30 mouse cellular contexts compared by ENCODE assay signal in the genomic region with DNA sequence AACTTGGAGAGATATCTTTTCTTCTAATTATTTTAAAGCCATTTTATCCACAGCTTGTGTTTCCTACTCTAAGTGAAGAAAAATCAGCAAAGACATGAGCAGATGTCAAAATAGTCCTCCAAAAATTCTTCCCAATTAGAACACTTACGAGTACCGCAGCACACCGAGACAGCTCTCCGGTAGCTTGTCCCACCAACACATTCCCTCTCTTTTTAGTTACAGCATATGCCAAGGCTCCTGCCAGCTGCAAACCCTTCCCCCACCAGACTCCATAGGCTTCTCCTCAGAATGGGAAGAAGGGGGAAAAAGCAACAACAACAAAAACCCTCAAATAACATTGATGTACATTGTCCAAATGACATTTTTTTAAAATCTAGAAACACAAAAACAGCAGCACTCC.
A peak's percentile ranks its signal among the peaks of the same experiment; 100 is the strongest.
DNase-seq lines count a peak whose midpoint lies in the region; ATAC-seq and TF ChIP-seq lines count a peak whose summit lies in the region.
"Had no signal": no experiment of that assay in that cellular context is flagged by ENCODE, and none has a peak within 500 bp of the region (broad histone marks: within the 10 kb centered on the region; RNA-seq: fewer than 3 reads in every experiment).

No protein-coding gene starts in this region.

- 82% methylated on average over 4 of the region's 4 CpGs for WGBS in hindbrain, embryonic 16.5 days
- 82% methylated on average over 4 of the region's 4 CpGs for WGBS in stomach, postnatal 0 days

- no peaks in the 10 kb centered on the region for H3K9me3 ChIP-seq in hindbrain, embryonic 16.5 days (ENCODE audit: control insufficient read depth, low read length)
- H3K9me3 ChIP-seq in stomach, postnatal 0 days (ENCODE audit: control insufficient read depth, low read length), result no peaks in the 10 kb centered on the region
- H3K9me3 ChIP-seq: G1E; heart, embryonic 12.5 days; kidney, embryonic 15.5 days; limb, embryonic 12.5 days; midbrain, embryonic 15.5 days; neural tube, embryonic 13.5 days had no signal

- H3K4me1 ChIP-seq in hindbrain, embryonic 16.5 days (ENCODE audit: control insufficient read depth, insufficient read depth, low read depth, low read length), result no peaks in the 10 kb centered on the region
- H3K4me1 ChIP-seq in stomach, postnatal 0 days (replicated peaks; ENCODE audit: control insufficient read depth, insufficient read depth), result no peaks in the 10 kb centered on the region; the same call in 1 of the 2 replicates
- H3K4me1 ChIP-seq: kidney, embryonic 15.5 days had no signal

- no peak overlapping the region for H3K4me2 ChIP-seq in hindbrain, embryonic 16.5 days (ENCODE audit: low read length)
- no peak overlapping the region for H3K4me2 ChIP-seq in stomach, postnatal 0 days (replicated peaks; ENCODE audit: low read depth)
- H3K4me2 ChIP-seq: heart, embryonic 12.5 days; kidney, embryonic 15.5 days; limb, embryonic 12.5 days; liver, embryonic 11.5 days; midbrain, embryonic 15.5 days; neural tube, embryonic 13.5 days had no signal

- no peak for DNase-seq in frontal cortex, postnatal 14 days (ENCODE audit: low spot score in 2 of 2)
- DNase-seq in right cerebral cortex, adult 18-20 months, result peak; percentile 59
- DNase-seq in right cerebral cortex, postnatal 4 days, result no peak
- peak; percentile 13 for DNase-seq in right cerebral cortex, postnatal 14 days
- no peak for DNase-seq in stomach, postnatal 0 days (ENCODE audit: low spot score)
- DNase-seq: adrenal gland, postnatal 36 days; cerebellum, adult 18-20 months; cerebellum, postnatal 14 days; gastrocnemius, postnatal 14 days; heart, adult 18-20 months; heart, postnatal 10 days; kidney, adult 11 months; kidney, postnatal 36 days; liver, postnatal 0 days; retina, postnatal 1 day; thymus, adult 2 months; thymus, postnatal 4 days had no signal

- peak; percentile 70 for ATAC-seq in frontal cortex, adult (ENCODE audit: low TSS enrichment)
- ATAC-seq in hindbrain, embryonic 16.5 days, result no peak
- ATAC-seq in stomach, postnatal 0 days (ENCODE audit: low FRiP score, low TSS enrichment), result no peak
- ATAC-seq: liver, postnatal 0 days; lung, postnatal 0 days; midbrain, embryonic 15.5 days; Patski had no signal

- H3K36me3 ChIP-seq in hindbrain, embryonic 16.5 days (ENCODE audit: control insufficient read depth, insufficient read depth, low read length), result no peaks in the 10 kb centered on the region
- H3K36me3 ChIP-seq in stomach, postnatal 0 days (ENCODE audit: control insufficient read depth, insufficient read depth, low read length), result peaks cover 4% of the 10 kb centered on the region; the same call in 1 of the 2 replicates
- H3K36me3 ChIP-seq: midbrain, embryonic 15.5 days; neural tube, embryonic 13.5 days had no signal

- H3K4me3 ChIP-seq in hindbrain, embryonic 16.5 days (ENCODE audit: low read length), result no peak overlapping the region
- no peak overlapping the region for H3K4me3 ChIP-seq in stomach, postnatal 0 days (ENCODE audit: low read depth, low read length)
- H3K4me3 ChIP-seq: heart, embryonic 12.5 days; kidney, embryonic 15.5 days; limb, embryonic 12.5 days; midbrain, embryonic 15.5 days; neural tube, embryonic 13.5 days had no signal

- no peak overlapping the region for H3K9ac ChIP-seq in hindbrain, embryonic 16.5 days (ENCODE audit: low read depth, low read length)
- no peak overlapping the region for H3K9ac ChIP-seq in stomach, postnatal 0 days (ENCODE audit: low read length)
- H3K9ac ChIP-seq: heart, embryonic 12.5 days; kidney, embryonic 15.5 days; limb, embryonic 12.5 days; liver, postnatal 0 days; midbrain, embryonic 15.5 days; neural tube, embryonic 13.5 days had no signal

- no peaks in the 10 kb centered on the region for H3K27me3 ChIP-seq in hindbrain, embryonic 16.5 days (replicated peaks; ENCODE audit: control insufficient read depth, insufficient read depth, low read length)
- no peaks in the 10 kb centered on the region for H3K27me3 ChIP-seq in stomach, postnatal 0 days (ENCODE audit: control insufficient read depth, insufficient read depth, low read length)
- H3K27me3 ChIP-seq: CH12.LX; heart, embryonic 12.5 days; kidney, embryonic 15.5 days; midbrain, embryonic 15.5 days; neural tube, embryonic 13.5 days; Patski had no signal

- TF ChIP-seq EP300 in stomach, postnatal 0 days (optimal IDR thresholded peaks at IDR 0.05), result no peak

- H3K27ac ChIP-seq in hindbrain, embryonic 16.5 days (ENCODE audit: low read depth, low read length), result no peak overlapping the region
- no peak overlapping the region for H3K27ac ChIP-seq in stomach, postnatal 0 days (replicated peaks)
- H3K27ac ChIP-seq: kidney, embryonic 15.5 days; limb, embryonic 12.5 days; macrophage; midbrain, embryonic 15.5 days; neural tube, embryonic 13.5 days had no signal

- no peak for TF ChIP-seq CTCF in stomach, postnatal 0 days (IDR thresholded peaks at IDR 0.05; ENCODE audit: low read depth)

Comparison
In these comparisons a context has a peak if more than half of its experiments do, and no peak if none do; other contexts are left out.
1. DNase-seq: peak in right cerebral cortex, adult 18-20 months (single experiment) and right cerebral cortex, postnatal 14 days (single experiment); none in frontal cortex, postnatal 14 days (0 of 2), right cerebral cortex, postnatal 4 days (single experiment) and stomach, postnatal 0 days (single experiment).